Mouse (Mus musculus) T-helper 17 cell (primary cell): ENCODE results near the gene Kalrn.

Source experiments
- in situ Hi-C, 2 experiments: fragments of 300-600 bp; cut with MboI, MseI; formaldehyde crosslinking; loops; 1 replicate in 1 of 2; 2 replicates in 1 of 2; pipeline ENCODE4 v1.15.1; 2025; ENCODE audit warnings: high pct_unique_total_duplicates in 2 of 2

Kalrn gene

DNA sequence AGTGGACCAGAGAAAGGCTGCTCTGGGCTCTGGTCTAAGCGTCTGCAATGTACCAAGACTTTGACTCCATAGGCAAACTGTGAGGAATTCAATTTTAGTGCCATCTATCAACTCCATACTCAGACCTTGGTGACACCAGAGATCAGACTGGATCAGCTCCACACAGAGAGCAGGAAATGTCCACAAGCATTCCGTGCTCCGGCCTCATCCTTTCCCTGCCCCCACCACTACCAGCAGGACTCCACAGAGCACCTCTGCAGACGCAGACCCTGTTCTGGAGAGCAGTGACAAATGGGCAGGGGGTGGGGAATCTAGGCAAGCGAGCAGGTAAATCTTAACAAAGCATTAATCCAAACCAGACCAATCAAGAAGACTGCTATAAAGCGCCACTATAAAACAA is 15.4 kb downstream of the Kalrn start:
- in situ Hi-C loops = loop anchor here (5.0 to 10.0 kb wide), 2 partner anchors 64 to 77 kb away; no protein-coding TSS in a partner anchor

DNA sequence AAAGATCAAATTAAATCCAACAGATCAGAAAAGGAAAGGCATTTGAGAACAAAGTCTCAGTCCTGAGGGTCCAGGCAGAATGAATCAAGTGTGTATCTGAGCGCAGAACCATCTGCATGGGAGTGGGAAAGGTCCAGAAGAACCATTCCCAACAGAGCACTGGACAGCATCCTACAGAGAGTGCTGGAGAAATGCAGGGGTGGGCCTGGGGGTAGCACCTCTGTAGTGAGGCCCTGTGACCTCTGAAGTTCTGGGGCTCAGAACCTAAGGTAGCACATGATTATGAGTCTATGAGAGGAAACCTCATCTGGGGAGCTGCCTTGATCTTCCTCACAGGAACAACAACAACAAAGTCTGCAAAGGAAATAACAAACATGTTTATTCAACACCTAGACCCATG is 20.6 kb downstream of the Kalrn start:
- in situ Hi-C loops = loop anchor here in 1 of 2 experiments (10.0 kb wide), 1 partner anchor 82 kb away; no protein-coding TSS in a partner anchor

DNA sequence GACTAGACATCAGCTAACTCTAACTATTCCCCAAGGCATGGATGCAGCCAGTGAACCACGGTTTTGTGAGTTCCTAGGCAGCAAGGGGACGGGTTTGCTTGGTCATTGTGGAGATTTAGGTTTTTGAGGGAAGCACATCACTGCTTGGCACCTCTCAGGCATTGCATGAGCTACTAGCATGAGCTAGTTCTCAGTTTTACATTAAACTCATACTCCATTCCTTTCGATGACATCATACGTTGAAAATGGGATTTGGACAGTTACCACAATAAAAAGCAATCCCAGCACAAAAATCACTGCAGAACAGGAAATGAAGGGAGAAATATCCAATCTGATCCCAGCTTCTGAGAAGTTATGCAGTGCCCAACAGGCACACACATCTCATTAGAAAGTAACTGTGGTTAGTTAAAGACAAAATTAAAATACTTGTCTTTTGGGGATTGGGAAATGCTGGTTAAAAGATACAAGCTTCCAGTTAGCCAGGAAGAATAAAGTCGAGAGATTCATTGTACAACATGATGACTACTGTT is 23.8 kb downstream of the Kalrn start:
- in situ Hi-C loops = no loop called here

DNA sequence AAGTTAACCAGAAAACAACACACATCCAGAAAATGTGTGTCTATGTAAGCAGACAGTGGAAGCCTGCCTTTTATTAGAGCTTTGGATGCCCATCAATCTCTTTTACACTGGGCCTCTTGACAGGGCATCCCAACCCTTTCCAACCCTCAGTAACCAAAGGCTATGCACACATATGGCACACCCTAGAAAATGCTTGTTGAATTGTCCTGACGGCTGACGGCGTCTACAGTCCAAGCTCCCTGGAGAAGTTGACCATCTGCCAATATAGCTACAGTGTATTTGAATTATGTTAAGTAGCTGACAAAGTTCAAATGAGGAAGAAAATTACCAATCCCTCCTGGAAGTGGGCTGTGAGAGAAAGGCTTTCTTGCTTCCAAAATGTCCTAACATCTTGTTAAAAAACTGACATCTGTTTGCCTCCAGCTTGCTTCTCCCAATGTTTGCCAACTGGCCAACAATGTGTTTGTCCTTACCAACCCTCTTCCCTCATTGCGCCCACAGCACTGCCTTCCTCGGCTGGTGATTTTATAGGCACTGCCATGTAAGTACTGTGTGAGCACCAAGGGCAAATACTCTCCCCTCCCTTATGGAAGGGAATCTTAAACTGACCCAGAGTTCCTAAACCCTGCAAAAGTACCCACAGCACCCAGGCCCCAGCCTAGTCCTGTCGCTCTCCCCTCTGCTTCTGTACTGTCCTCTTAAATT is 26.4 kb downstream of the Kalrn start:
- in situ Hi-C loops = no loop called here

DNA sequence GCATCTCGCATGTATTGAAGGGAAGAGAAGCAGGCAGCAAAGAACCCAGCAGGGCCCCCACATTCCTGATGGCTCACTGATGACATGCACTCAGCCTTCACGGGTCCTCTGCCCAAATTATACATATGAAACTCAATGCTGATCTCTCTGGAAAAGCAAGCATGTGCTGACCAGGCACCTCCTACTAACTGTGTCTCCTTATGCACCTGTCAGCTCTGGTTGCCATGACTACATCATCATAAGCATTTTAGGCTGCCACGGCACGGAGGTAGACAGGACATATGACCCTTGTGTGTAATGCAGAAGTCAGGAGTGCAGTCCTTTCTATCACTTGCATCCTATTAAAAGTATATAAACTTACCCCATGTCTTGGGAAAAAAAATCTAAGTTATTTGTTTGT is 29.6 kb downstream of the Kalrn start:
- in situ Hi-C loops = no loop called here

DNA sequence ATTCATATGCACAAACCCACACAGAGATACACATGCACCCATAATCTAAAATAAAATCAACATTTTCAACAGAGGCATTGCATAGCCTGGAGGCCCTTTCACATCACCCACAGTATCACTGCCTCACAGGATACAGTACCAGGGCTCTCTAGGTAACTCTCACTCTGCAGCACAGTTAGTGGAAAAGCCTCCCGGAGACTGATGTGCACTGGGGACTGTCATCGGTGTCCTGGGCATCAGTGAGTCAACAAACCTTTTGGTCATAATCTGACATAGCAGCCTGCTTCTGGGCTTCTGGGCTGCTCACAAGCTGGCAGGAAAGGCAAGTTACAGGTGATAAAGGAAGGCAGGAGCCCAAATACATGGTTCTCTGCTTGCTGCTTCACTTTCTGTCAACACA is 31.0 kb downstream of the Kalrn start:
- in situ Hi-C loops = no loop called here

- in situ Hi-C loops = no loop called here
Measured at GRCm38 (mm10) chr16:34538679-34539185, 34.6 kb downstream of the Kalrn start.

GRCm38 (mm10) chr16:34536300-34536699 is 37.0 kb downstream of the Kalrn start:
- in situ Hi-C loops = no loop called here

GRCm38 (mm10) chr16:34535135-34535534 is 38.2 kb downstream of the Kalrn start:
- in situ Hi-C loops = no loop called here

DNA sequence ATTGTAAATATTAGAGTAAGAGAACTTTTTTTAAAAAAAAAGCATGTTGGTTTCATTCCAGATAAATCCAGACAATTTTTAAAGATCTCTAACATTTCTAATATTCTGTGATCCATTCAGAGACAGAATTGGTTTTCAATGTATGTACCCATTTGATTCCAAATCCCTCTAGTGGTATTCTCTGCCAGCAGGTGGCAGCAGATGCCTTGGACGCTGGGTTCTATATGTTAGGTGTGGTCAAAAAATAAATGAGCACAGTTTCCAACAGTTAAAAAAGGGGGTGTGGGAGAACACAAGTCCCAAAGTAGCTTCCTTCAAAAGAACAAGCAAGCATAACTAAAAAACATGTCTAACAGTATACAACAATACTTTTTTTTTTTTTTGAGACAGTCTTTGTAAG is 41.8 kb downstream of the Kalrn start:
- in situ Hi-C loops = loop anchor here in 1 of 2 experiments (5.0 kb wide), 1 partner anchor 106 kb away; no protein-coding TSS in a partner anchor

DNA sequence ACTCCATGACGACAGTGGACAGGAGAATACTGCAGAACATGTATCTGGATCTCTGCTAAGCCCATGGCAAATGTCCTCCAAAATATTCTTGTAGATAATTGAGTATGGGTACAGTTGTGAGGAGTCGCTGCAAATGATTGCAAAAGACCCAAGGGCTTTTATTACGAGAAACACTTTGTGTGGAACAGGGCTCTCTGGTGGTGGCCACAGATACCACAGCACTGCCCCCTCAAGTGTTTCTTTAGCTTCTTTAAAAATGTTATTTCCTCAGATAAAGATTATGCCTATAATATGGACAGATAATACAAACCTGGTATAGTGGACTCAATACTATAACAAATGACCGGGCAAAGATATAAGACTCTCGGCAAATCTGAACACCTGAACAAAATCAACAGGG is 43.3 kb downstream of the Kalrn start:
- in situ Hi-C loops = loop anchor here in 1 of 2 experiments (5.0 kb wide), 1 partner anchor 107 kb away; no protein-coding TSS in a partner anchor

DNA sequence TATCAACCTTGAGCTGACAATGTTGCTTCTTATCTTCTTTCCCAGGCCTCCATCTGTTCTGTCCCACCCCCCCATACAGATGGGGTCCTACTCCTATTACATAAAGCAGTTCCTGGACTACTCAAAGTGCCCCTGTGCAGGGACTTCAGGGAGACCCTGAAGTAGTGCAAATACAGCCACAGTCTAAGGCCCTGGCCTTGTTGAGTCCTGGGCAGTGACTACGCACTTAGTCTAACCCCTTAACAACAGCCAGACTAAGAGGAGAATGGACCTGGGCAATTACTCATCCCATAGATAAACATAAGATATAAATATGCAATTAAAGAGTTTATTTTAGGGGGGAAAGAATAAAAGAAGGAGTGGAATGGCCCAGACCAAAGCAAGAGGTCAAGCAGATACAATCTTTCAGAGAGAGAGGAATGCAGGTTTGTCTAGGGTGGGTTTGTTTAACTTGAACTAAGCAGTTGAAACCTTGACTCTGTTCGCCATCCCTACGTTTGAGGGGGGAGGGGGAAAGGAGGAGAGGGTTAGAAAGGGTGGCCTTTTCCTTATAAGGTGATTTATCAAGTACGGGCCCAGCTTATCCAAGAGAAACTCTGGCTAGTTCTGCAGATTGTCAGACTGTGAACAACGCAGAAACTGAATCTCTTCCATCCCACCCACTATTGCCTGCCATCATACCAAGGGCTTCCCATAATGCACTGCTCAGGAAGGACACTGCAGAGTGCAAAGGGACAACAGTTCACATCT is 44.9 kb downstream of the Kalrn start:
- in situ Hi-C loops = no loop called here

- in situ Hi-C loops = no loop called here
Measured at GRCm38 (mm10) chr16:34526378-34526777, 47.0 kb downstream of the Kalrn start.

DNA sequence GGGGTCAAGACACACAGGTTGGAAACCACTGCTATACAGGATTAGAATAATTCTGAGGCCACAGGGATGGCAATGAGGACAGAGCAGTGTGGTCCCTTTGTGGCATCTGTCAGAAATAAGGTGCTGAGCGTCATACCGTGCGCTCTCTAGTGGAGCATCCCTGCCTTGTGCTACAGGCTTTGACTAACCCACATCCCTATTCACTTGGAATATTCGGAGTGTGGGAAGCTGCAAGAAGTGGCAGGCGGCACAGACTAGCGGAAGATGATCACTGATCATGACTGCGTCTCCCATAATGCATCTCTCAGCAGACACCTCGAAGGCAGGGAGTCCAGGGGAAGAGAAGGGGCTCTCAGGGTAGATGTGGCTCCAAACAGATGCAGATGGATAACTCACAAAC is 47.5 kb downstream of the Kalrn start:
- in situ Hi-C loops = no loop called here

GRCm38 (mm10) chr16:34525205-34525604 is 48.1 kb downstream of the Kalrn start:
- in situ Hi-C loops = no loop called here

DNA sequence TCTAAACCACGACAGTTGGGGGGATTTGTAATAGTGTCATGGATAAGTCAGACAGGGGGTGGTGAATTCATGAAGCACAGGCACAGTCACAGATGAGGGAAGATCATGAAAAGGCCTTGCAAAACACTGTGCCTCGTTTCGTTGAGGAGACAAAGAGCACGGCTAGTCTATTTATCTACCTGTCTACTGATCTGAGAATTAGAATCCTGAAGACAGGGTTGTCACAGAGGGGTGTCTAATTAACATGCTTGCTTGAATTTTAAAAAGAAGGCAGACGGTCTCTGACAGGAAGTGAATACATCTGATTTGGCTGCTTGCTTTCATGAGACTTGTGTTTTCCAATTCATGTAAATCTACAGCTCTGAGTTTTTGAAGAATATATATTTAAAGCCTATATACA is 52.3 kb downstream of the Kalrn start:
- in situ Hi-C loops = no loop called here

GRCm38 (mm10) chr16:34516891-34517398 is 56.4 kb downstream of the Kalrn start:
- in situ Hi-C loops = no loop called here

GRCm38 (mm10) chr16:34515485-34515884 is 57.8 kb downstream of the Kalrn start:
- in situ Hi-C loops = no loop called here

GRCm38 (mm10) chr16:34513956-34514593 is 59.3 kb downstream of the Kalrn start:
- in situ Hi-C loops = no loop called here

- in situ Hi-C loops = no loop called here
Measured at GRCm38 (mm10) chr16:34512326-34512725, 61.0 kb downstream of the Kalrn start.

- in situ Hi-C loops = no loop called here
Measured at GRCm38 (mm10) chr16:34508125-34508524, 65.2 kb downstream of the Kalrn start.

- in situ Hi-C loops = no loop called here
Measured at GRCm38 (mm10) chr16:34506048-34506447, 67.3 kb downstream of the Kalrn start.
